20 mouse cellular contexts compared by ENCODE assay signal in genomic region chr7:104401140-104401539, GRCm38 (mm10). TPM values are rescaled to one million over a fixed set of nuclear protein-coding genes. Genes with fewer than 3 reads are reported as not detected.
A peak's percentile ranks its signal among the peaks of the same experiment; 100 is the strongest.
DNase-seq lines count a peak whose midpoint lies in the region; ATAC-seq and TF ChIP-seq lines count a peak whose summit lies in the region.
"Had no signal": no experiment of that assay in that cellular context is flagged by ENCODE, and none has a peak within 500 bp of the region (broad histone marks: within the 10 kb centered on the region; RNA-seq: fewer than 3 reads in every experiment).

No protein-coding gene starts in this region.

- TF ChIP-seq POLR2A in kidney, adult 2 months (IDR thresholded peaks at IDR 0.05; ENCODE audit: low read depth, low read length) = no peak
- TF ChIP-seq POLR2A in spleen, adult 2 months (IDR thresholded peaks at IDR 0.05; ENCODE audit: low read depth, low read length) = no peak

- H3K4me1 ChIP-seq in kidney, adult 2 months (ENCODE audit: control insufficient read depth, insufficient read depth, low read length) = no peaks in the 10 kb centered on the region
- H3K4me1 ChIP-seq in kidney, embryonic 15.5 days = no peaks in the 10 kb centered on the region
- H3K4me1 ChIP-seq in spleen, adult 2 months (ENCODE audit: control insufficient read depth, insufficient read depth, insufficient read length) = peaks cover 11% of the 10 kb centered on the region; the same call in 1 of the 2 replicates
- no peaks in the 10 kb centered on the region for H3K4me1 ChIP-seq in hindbrain, embryonic 10.5 days (replicated peaks)
- H3K4me1 ChIP-seq: embryonic facial prominence, embryonic 10.5 days; hindbrain, embryonic 13.5 days; neural tube, embryonic 12.5 days had no signal

- ATAC-seq in kidney, embryonic 15.5 days (replicated peaks; ENCODE audit: low FRiP score) = no peak; the same call in 1 of the 2 replicates
- ATAC-seq in inflammation-experienced regulatory T-cells, adult 6 months = peak; percentile 30
- ATAC-seq: forebrain, embryonic 16.5 days; intestine, postnatal 0 days had no signal

- no peak overlapping the region for H3K4me3 ChIP-seq in kidney, adult 2 months (ENCODE audit: insufficient read depth, low read depth, low read length)
- no peak overlapping the region for H3K4me3 ChIP-seq in kidney, embryonic 15.5 days (replicated peaks)
- no peak overlapping the region for H3K4me3 ChIP-seq in spleen, adult 2 months (ENCODE audit: extremely low read depth, insufficient read depth, insufficient read length)
- no peak overlapping the region for H3K4me3 ChIP-seq in hindbrain, embryonic 10.5 days
- H3K4me3 ChIP-seq: embryonic facial prominence, embryonic 10.5 days; hindbrain, embryonic 13.5 days; neural tube, embryonic 12.5 days had no signal

- H3K36me3 ChIP-seq in kidney, adult 2 months (ENCODE audit: control insufficient read depth, insufficient read depth, low read length) = no peaks in the 10 kb centered on the region
- no peaks in the 10 kb centered on the region for H3K36me3 ChIP-seq in kidney, embryonic 15.5 days
- H3K36me3 ChIP-seq in spleen, adult 2 months (ENCODE audit: control insufficient read depth, insufficient read depth, low read length) = no peaks in the 10 kb centered on the region
- H3K36me3 ChIP-seq in hindbrain, embryonic 10.5 days = no peaks in the 10 kb centered on the region
- H3K36me3 ChIP-seq: embryonic facial prominence, embryonic 10.5 days; hindbrain, embryonic 13.5 days; neural tube, embryonic 12.5 days had no signal

- no peak overlapping the region for H3K27ac ChIP-seq in kidney, adult 2 months (ENCODE audit: insufficient read depth, low read depth, low read length)
- H3K27ac ChIP-seq in kidney, embryonic 15.5 days = no peak overlapping the region
- H3K27ac ChIP-seq in spleen, adult 2 months (ENCODE audit: insufficient read depth, low read length) = 0 out of 2 replicates have a peak overlapping the region, but pooled peaks have one; percentile 11
- H3K27ac ChIP-seq in hindbrain, embryonic 10.5 days = no peak overlapping the region
- H3K27ac ChIP-seq: embryonic facial prominence, embryonic 10.5 days; hindbrain, embryonic 13.5 days; neural tube, embryonic 12.5 days had no signal

- no peaks in the 10 kb centered on the region for H3K9me3 ChIP-seq in kidney, embryonic 15.5 days (replicated peaks)
- no peaks in the 10 kb centered on the region for H3K9me3 ChIP-seq in hindbrain, embryonic 10.5 days
- H3K9me3 ChIP-seq: embryonic facial prominence, embryonic 10.5 days; hindbrain, embryonic 13.5 days; neural tube, embryonic 12.5 days had no signal

- TF ChIP-seq CTCF in kidney, adult 2 months (conservative IDR thresholded peaks at IDR 0.05; ENCODE audit: insufficient read depth, insufficient read length, low read depth, low read length) = no peak
- no peak for TF ChIP-seq CTCF in spleen, adult 2 months (IDR thresholded peaks at IDR 0.05; ENCODE audit: extremely low read depth, insufficient read depth, insufficient read length, insufficient replicate concordance)

- DNase-seq in kidney, adult 2 months = peak; percentile 10
- DNase-seq in spleen, adult 2 months (ENCODE audit: low read depth in 1 of 2, low spot score in 2 of 2) = no peak
- no peak for DNase-seq in spleen, postnatal 4 days (ENCODE audit: low spot score in 2 of 2)
- no peak for DNase-seq in hindbrain, embryonic 10.5 days (ENCODE audit: low spot score)
- DNase-seq in left cerebral cortex, adult 11 months (ENCODE audit: low spot score) = no peak
- DNase-seq in left cerebral cortex, postnatal 25 days (ENCODE audit: low spot score in 2 of 2) = no peak
- DNase-seq: cerebellum, postnatal 14 days; right cerebral cortex, postnatal 25 days had no signal

- H3K9ac ChIP-seq in kidney, embryonic 15.5 days = no peak overlapping the region
- H3K9ac ChIP-seq: hindbrain, embryonic 13.5 days; neural tube, embryonic 12.5 days had no signal

- intact Hi-C loops in left cerebral cortex, postnatal 25 days (cut with DNase I) = no loop called here

- no peaks in the 10 kb centered on the region for H3K27me3 ChIP-seq in kidney, adult 2 months (replicated peaks; ENCODE audit: control insufficient read depth, insufficient read depth, low read length)
- no peaks in the 10 kb centered on the region for H3K27me3 ChIP-seq in kidney, embryonic 15.5 days
- no peaks in the 10 kb centered on the region for H3K27me3 ChIP-seq in spleen, adult 2 months (ENCODE audit: control insufficient read depth, insufficient read depth, low read length)
- no peaks in the 10 kb centered on the region for H3K27me3 ChIP-seq in hindbrain, embryonic 10.5 days (ENCODE audit: insufficient read depth, poor library complexity, severe bottlenecking)
- H3K27me3 ChIP-seq: CH12.LX; hindbrain, embryonic 13.5 days; neural tube, embryonic 12.5 days had no signal

- H3K4me2 ChIP-seq in kidney, embryonic 15.5 days = no peak overlapping the region
- H3K4me2 ChIP-seq: hindbrain, embryonic 13.5 days; neural tube, embryonic 12.5 days had no signal

RNA-seq across cellular contexts. Expression of gene Trim30c, which starts 0.5 kb away (rescaled TPM):
- polyA plus RNA-seq in kidney, adult 2 months (2012; rRNA removed) = 0.09 TPM in 1 of 2 replicates, not detected in the other
- polyA plus RNA-seq in kidney, embryonic 15.5 days (2015; fragmentation: Nextera tagmentation; extraction: Ambion mirVana) = 0.12 and 0.22 TPM in 2 replicates
- polyA plus RNA-seq in spleen, adult 2 months (2012; rRNA removed) = 0.49 and 0.51 TPM in 2 replicates
- polyA plus RNA-seq in inflammation-experienced regulatory T-cells, adult 6 months (2017; shearing (Covaris generic)) = under 1 TPM; 0.21 to 0.33 (median 0.32) TPM
- 0.12 TPM in 1 of 2 replicates, not detected in the other for polyA plus RNA-seq in hindbrain, embryonic 10.5 days (2016; fragmentation: Nextera tagmentation; extraction: Ambion mirVana)
- not detected for total RNA-seq in left cerebral cortex, postnatal 25 days (2021)
- total RNA-seq: gastrocnemius, adult 8-10 months had no signal
- polyA plus RNA-seq: forebrain, embryonic 16.5 days; hindbrain, embryonic 13.5 days; midbrain, postnatal 0 days; neural tube, embryonic 12.5 days had no signal

RNA-seq across cellular contexts. Expression of gene Trim30b, which starts 31.5 kb away (rescaled TPM):
- 0.03 and 0.25 TPM in 2 replicates for polyA plus RNA-seq in kidney, adult 2 months (2012; rRNA removed)
- polyA plus RNA-seq in kidney, embryonic 15.5 days (2015; fragmentation: Nextera tagmentation; extraction: Ambion mirVana) = 0.09 TPM in 1 of 2 replicates, not detected in the other
- 2.8 and 3.5 TPM in 2 replicates for polyA plus RNA-seq in spleen, adult 2 months (2012; rRNA removed)
- 1 to 10 TPM in 1 of 3 experiments, under 1 TPM in 2; 0.35 to 1.1 (median 0.69) TPM for polyA plus RNA-seq in inflammation-experienced regulatory T-cells, adult 6 months (2017; shearing (Covaris generic))
- polyA plus RNA-seq in hindbrain, embryonic 10.5 days (2016; fragmentation: Nextera tagmentation; extraction: Ambion mirVana) = not detected in 2 replicates
- total RNA-seq in left cerebral cortex, postnatal 25 days (2021) = not detected
- total RNA-seq: adrenal gland, postnatal 4 days; gastrocnemius, adult 8-10 months; midbrain, postnatal 0 days had no signal
- polyA plus RNA-seq: embryonic facial prominence, embryonic 10.5 days; forebrain, embryonic 16.5 days; heart, embryonic 14.5 days; hindbrain, embryonic 13.5 days; neural tube, embryonic 12.5 days had no signal

RNA-seq across cellular contexts. Expression of gene Trim12c, which starts 48.0 kb away (rescaled TPM):
- polyA plus RNA-seq in kidney, adult 2 months (2012; rRNA removed) = 2.4 and 3.4 TPM in 2 replicates
- polyA plus RNA-seq in kidney, embryonic 15.5 days (2015; fragmentation: Nextera tagmentation; extraction: Ambion mirVana) = 2.2 and 2.3 TPM in 2 replicates
- polyA plus RNA-seq in spleen, adult 2 months (2012; rRNA removed) = 4.9 and 5.0 TPM in 2 replicates
- 10 to 100 TPM; 14.6 to 21.1 (median 15.5) TPM for polyA plus RNA-seq in inflammation-experienced regulatory T-cells, adult 6 months (2017; shearing (Covaris generic))
- polyA plus RNA-seq in hindbrain, embryonic 10.5 days (2016; fragmentation: Nextera tagmentation; extraction: Ambion mirVana) = 0.51 and 0.67 TPM in 2 replicates
- 1 to 10 TPM in 1 of 2 experiments, under 1 TPM in 1; 0.94 to 1.5 TPM for total RNA-seq in left cerebral cortex, postnatal 25 days (2021)
